Mouse (Mus musculus) kidney, embryonic 14.5 days (tissue): ENCODE data around the gene Tgfb2. TPM values are rescaled to one million over a fixed set of nuclear protein-coding genes. Genes with fewer than 3 reads are reported as not detected.

Experiments
- ATAC-seq: fragments of 200-750 bp; cut with Nextera tagmentation; 2 replicates; pipeline ENCODE4 v1.8.0; 2017; ENCODE audit warnings: moderate number of reproducible peaks, mild to moderate bottlenecking, moderate TSS enrichment, moderate library complexity; ENCODE audit not compliant: low FRiP score, low TSS enrichment
- H3K27ac ChIP-seq: fragments of 300-500 bp; sonication (generic); 2 replicates; pipeline ENCODE4 v1.5.1; 2014; ENCODE audit warnings: low read depth, mild to moderate bottlenecking, low read length, moderate library complexity, mixed read lengths
- H3K27me3 ChIP-seq: fragments of 300-500 bp; sonication (generic); 2 replicates; pipeline ENCODE4 v1.6.1; 2014; ENCODE audit warnings: mild to moderate bottlenecking, low read length; ENCODE audit not compliant: control insufficient read depth, insufficient read depth
- H3K36me3 ChIP-seq: fragments of 300-500 bp; sonication (generic); 2 replicates; pipeline ENCODE4 v1.6.1; 2014; ENCODE audit warnings: low read length, mixed read lengths; ENCODE audit not compliant: control insufficient read depth, insufficient read depth
- H3K4me1 ChIP-seq: fragments of 300-500 bp; sonication (generic); 2 replicates; pipeline ENCODE4 v1.6.1; 2014; ENCODE audit warnings: low read length, mixed read lengths; ENCODE audit not compliant: control insufficient read depth, insufficient read depth
- H3K4me2 ChIP-seq: fragments of 300-500 bp; sonication (generic); replicated peaks from 2 replicates; pipeline ENCODE4 v1.6.1; 2014; ENCODE audit warnings: low read depth, mild to moderate bottlenecking, low read length
- H3K4me3 ChIP-seq: fragments of 300-500 bp; sonication (generic); 2 replicates; pipeline ENCODE4 v1.5.1; 2014; ENCODE audit warnings: mild to moderate bottlenecking, low read length
- H3K9ac ChIP-seq: fragments of 300-500 bp; sonication (generic); 2 replicates; pipeline ENCODE4 v1.6.1; 2014; ENCODE audit warnings: low read depth, mild to moderate bottlenecking, low read length, moderate library complexity
- H3K9me3 ChIP-seq: fragments of 300-500 bp; sonication (generic); 2 replicates; pipeline ENCODE4 v1.6.1; 2016; ENCODE audit warnings: low read length; ENCODE audit not compliant: control insufficient read depth
- WGBS: fragments of 180-500 bp; shearing (Covaris S2); extraction: QIAGEN DNeasy Blood & Tissue Kit; methylation state at CpG from one replicate; pipeline ENCODE4 v1.1.7; 2014; 5-methylcytosine and 5-hydroxymethylcytosine counted together
- polyA plus RNA-seq: library from polyadenylated mRNA; unstranded; fragments of >200 nt; fragmentation: Nextera tagmentation; extraction: Ambion mirVana; gene quantifications from 2 replicates; pipeline ENCODE4 v1.2.1, GENCODE M21; 2014

Gene Tgfb2
- polyA plus RNA-seq, 1 experiment from 2014 or later, result 15.4 TPM

DNA sequence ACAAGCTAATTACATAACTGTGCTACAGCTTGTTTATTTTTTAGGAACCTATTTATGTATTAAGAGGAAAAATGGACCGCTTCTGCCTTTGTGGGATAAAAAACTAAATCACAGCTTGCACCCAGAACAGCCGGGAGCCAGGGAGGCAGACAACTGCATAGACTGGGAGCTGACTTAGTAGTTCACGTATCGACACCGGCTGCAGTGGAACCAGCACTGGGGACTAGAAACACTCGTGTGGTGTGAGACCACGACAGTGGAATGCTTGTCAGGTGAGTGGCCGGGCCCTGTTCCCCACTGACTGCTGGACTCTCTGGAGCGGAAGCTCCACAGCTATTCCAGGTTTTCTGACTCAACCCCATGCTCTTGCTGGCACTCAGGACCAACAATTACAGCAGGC, 16.5 kb upstream of the Tgfb2 start:
- 87% methylated on average over 9 of the region's 9 CpGs for WGBS
- H3K27me3 ChIP-seq, result no peaks in the 10 kb centered on the region
- 0 out of 2 replicates have a peak, but pooled peaks cover 4% of the 10 kb centered on the region for H3K4me1 ChIP-seq
- 0 out of 2 replicates have a peak, but pooled peaks have one; percentile 34 for ATAC-seq
- no peak overlapping the region for H3K4me2 ChIP-seq
- no peaks in the 10 kb centered on the region for H3K9me3 ChIP-seq
- no peak overlapping the region for H3K9ac ChIP-seq
- H3K36me3 ChIP-seq, result peaks cover 19% of the 10 kb centered on the region
- H3K27ac ChIP-seq, result no peak overlapping the region
- H3K4me3 ChIP-seq, result no peak overlapping the region

DNA sequence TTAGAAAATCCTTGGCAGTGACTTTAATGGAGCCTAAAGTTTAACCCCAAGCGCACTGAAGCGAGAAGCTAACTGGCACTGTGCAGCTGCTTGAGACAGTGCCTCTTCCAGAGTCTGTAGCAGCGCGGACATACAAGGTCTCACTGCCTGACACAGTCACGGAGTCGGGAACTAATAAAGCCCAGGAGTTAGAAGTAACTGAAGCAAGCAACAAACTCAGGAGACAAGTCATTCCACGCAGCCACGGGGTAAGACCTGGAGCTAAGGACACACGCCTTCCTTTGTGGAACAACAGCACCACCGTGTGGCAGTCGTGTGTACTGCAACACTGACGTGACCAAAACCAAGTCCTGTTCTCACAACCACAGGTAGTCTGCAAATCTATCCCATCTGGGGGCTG, 16.1 kb upstream of the Tgfb2 start:
- H3K9ac ChIP-seq, result no peak overlapping the region
- no peak overlapping the region for H3K4me2 ChIP-seq
- H3K36me3 ChIP-seq, result peaks cover 21% of the 10 kb centered on the region
- H3K27ac ChIP-seq, result no peak overlapping the region
- no peak overlapping the region for H3K4me3 ChIP-seq
- ATAC-seq, result peak; percentile 67
- WGBS, result 32% methylated on average over 12 of the region's 12 CpGs
- no peaks in the 10 kb centered on the region for H3K9me3 ChIP-seq
- 0 out of 2 replicates have a peak, but pooled peaks cover 1% of the 10 kb centered on the region for H3K4me1 ChIP-seq
- H3K27me3 ChIP-seq, result no peaks in the 10 kb centered on the region

DNA sequence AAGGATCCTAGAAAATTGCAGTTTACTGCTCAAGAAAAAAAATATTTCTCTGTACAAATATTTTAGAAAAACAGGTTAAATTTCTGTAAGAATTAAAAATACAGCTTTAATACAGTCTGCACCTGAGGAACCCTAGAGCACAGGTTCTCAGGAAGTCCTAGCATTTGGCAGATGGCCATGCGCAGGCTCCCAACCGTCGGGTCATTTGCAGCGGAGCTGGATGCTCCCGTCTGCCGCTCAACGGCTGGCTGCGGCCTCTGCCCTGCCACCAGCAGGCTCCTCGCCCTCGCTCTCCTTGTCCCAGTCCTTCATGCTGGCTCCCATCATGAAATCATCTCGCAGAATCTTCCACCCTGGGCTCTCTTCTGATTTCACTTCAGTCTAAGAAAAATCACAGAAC, 15.4 kb upstream of the Tgfb2 start:
- Histone ChIP-seq H3K9me3 (no peaks in the 10 kb centered on the region), H3K27ac (no peak overlapping the region), H3K4me3 (no peak overlapping the region), H3K27me3 (no peaks in the 10 kb centered on the region), H3K9ac (no peak overlapping the region), H3K4me2 (no peak overlapping the region), H3K4me1 (no peaks in the 10 kb centered on the region), H3K36me3 (peaks cover 21% of the 10 kb centered on the region)
- 92% methylated on average over 11 of the region's 11 CpGs for WGBS
- no peak for ATAC-seq

DNA sequence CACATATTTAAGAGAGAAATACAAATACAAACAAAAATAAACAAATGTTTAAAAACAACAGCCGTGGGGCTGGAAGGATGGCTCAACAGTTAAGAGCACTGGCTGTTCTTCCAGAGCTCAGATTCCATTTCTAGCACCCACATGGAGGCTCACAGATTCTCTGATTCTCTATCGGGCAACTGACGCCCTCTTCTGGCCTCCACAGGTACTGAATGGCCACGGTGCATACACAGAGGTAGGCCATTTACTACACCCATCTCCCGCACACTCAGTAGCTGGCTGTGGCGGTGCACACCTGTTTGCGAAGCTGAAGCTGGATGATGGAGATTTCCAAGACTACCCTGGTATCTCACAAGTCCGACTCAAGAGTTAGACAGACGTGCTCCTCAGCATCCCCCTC, 13.9 kb upstream of the Tgfb2 start:
- H3K27me3 ChIP-seq, result no peaks in the 10 kb centered on the region
- H3K4me1 ChIP-seq, result no peaks in the 10 kb centered on the region
- no peaks in the 10 kb centered on the region for H3K9me3 ChIP-seq
- WGBS, result 90% methylated on average over 9 of the region's 9 CpGs
- ATAC-seq, result no peak
- H3K27ac ChIP-seq, result no peak overlapping the region
- H3K4me2 ChIP-seq, result no peak overlapping the region
- H3K36me3 ChIP-seq, result peaks cover 21% of the 10 kb centered on the region
- no peak overlapping the region for H3K4me3 ChIP-seq
- no peak overlapping the region for H3K9ac ChIP-seq

DNA sequence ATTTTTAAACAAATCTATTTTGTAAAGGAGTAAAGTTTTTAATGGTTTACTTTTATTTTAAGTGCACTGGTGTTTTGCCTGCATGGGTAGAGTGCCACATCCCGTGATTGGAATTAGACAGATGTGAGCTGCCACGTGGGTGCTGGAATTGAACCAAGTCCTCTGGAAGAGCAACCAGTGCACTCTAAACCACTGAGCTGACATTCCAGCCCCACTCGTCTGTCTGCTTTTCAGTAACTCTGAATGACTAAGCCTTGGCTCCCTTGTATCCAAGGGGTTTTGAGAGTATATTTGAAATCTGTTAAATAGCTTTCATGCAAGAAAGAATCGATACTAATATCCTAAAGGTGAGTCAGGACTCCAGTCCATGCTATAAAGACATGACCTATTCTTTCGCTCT, 13.1 kb upstream of the Tgfb2 start:
- ATAC-seq, result no peak
- no peak overlapping the region for H3K9ac ChIP-seq
- peaks cover 19% of the 10 kb centered on the region for H3K36me3 ChIP-seq
- H3K4me1 ChIP-seq, result no peaks in the 10 kb centered on the region
- H3K27ac ChIP-seq, result no peak overlapping the region
- no peaks in the 10 kb centered on the region for H3K27me3 ChIP-seq
- H3K4me2 ChIP-seq, result no peak overlapping the region
- H3K4me3 ChIP-seq, result no peak overlapping the region
- 91% methylated on average over 5 of the region's 5 CpGs for WGBS
- H3K9me3 ChIP-seq, result no peaks in the 10 kb centered on the region

DNA sequence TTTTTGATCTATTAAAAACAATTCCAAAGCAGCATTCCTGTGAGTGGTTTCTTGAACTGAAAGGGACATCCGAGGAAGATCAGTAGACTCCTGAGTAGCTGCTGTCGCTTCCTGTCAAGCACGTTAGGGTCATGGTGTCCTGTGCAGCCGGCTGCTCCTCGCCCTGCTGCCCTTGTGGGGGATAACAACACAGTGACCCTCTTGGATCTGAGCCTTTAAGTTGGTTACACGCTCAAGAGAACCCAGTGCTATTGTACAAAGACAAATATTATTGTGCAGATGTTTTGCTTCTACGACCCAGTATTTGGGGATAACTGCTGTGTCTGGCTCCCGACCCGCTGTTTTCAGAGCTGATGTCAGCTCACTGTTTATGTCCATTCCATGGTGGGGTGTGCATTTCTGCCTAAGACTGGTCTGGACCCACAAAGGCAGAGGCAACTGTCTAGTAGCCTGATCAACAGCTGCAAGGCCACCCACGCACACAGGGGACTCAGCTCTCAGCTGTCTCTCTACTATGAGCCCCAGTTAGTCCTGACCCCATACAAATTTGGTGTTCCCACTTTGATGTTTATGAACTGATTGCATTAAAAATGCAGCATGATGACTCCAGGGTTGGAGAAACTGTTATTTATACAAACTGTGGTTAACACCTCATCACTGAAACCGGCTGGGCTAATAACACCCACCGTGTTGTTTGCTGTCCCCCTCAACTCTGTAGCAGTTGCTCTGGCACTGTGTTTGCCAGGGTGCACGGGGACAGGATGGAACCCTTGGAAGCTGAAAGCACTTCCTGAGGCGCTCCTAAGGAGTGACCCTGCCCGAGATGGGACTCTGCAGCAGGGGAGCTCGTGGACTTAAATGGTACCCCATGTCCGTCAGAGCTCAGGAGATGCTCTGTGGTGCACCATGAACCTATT, 9.4 kb upstream of the Tgfb2 start:
- Histone ChIP-seq H3K4me3 (no peak overlapping the region), H3K27me3 (no peaks in the 10 kb centered on the region), H3K4me2 (no peak overlapping the region), H3K9me3 (no peaks in the 10 kb centered on the region), H3K9ac (no peak overlapping the region), H3K36me3 (peaks cover 11% of the 10 kb centered on the region), H3K4me1 (no peaks in the 10 kb centered on the region), H3K27ac (no peak overlapping the region)
- ATAC-seq, result peak; percentile 29; the same call in 1 of the 2 replicates
- WGBS, result 67% methylated on average over 17 of the region's 17 CpGs

DNA sequence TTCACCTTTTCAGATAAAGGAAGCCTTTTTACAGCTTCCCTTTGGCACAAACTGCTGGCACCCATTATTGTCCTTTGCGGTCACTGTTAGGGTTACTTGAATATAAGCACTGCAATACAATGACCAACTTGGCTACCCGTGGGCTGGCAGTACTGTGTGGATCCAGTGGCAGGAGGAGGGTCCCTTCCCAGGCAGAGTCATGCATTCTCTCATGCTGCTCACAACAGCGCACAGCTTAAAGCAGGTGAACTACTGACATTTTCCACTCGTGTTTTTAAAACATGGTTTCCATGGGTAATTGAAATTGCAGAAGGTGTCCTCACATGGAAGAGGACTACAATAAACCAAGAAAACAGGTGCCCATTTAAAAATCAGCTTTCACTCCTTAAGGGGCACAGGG, 8.4 kb upstream of the Tgfb2 start:
- Histone ChIP-seq H3K4me3 (no peak overlapping the region), H3K27me3 (no peaks in the 10 kb centered on the region), H3K27ac (no peak overlapping the region), H3K9ac (no peak overlapping the region), H3K9me3 (no peaks in the 10 kb centered on the region), H3K4me1 (no peaks in the 10 kb centered on the region), H3K4me2 (no peak overlapping the region), H3K36me3 (peaks cover 4% of the 10 kb centered on the region; the same call in 1 of the 2 replicates)
- no peak for ATAC-seq
- 89% methylated on average over 4 of the region's 4 CpGs for WGBS

DNA sequence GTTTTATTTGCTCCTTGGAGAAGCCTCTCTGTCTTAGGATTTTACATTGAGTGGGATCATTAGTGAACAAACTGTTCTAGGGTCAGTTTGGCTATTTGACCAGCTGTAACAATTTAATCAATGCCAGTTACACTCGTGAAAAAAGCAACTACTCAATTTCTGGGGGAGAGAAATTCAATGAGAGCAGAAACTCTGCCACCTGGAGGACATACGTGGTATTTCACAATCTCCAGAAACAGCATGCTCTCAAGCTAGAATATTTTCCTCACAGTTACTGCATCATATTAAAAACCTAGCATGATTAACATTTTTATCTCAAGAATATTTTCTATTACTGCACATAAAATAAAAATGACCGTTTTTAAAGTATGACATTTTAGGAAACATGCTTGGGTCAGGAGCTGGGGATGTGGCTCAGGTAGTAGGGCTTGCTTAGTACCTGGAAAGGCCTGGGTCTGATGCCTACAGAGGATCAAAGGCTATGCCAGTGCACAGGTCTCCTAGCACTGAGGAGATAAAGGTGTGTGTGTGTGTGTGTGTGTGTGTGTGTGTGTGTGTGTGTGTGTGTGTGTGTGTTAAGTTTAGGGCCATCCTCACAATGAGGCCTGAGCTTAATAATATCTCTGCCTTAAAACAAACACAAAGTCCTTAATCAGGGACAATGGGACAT, 7.1 kb upstream of the Tgfb2 start:
- WGBS, result under 1% methylated on average over 3 of the region's 3 CpGs
- no peak for ATAC-seq
- Histone ChIP-seq H3K4me1 (no peaks in the 10 kb centered on the region), H3K27ac (no peak overlapping the region), H3K9me3 (no peaks in the 10 kb centered on the region), H3K4me3 (no peak overlapping the region), H3K4me2 (no peak overlapping the region), H3K36me3 (peaks cover 4% of the 10 kb centered on the region; the same call in 1 of the 2 replicates), H3K27me3 (no peaks in the 10 kb centered on the region), H3K9ac (no peak overlapping the region)
